Mouse (Mus musculus): ENCODE results near the gene Krt87. TPM values are rescaled to one million over a fixed set of nuclear protein-coding genes. Genes with fewer than 3 reads are reported as not detected.

Gene Krt87
- 0.29 and 0.56 TPM in 2 replicates for polyA plus RNA-seq (2016; fragmentation: Nextera tagmentation; extraction: Ambion mirVana)

DNA sequence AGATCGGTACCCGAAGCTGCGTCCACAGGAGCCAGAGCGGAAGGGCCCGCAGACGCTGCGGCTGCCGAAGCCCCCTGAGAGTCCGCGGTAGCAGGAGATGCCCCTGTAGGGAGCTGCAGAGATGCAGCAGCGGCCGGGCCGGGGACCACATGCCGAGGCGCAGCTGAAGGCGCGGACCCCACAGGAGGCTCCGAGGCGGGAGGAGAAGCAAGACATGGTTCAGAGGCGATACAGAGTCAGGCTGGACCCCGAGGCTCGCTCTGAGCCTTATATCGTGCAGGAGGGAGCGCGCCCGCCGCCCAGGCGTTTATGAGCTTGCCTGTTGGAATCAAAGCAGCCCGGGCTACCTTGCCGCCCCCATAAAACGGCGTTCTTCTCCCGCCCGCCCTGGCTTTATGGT, at the start of gene Krt87:
TSS of gene Krt87 (minus strand) at position 250 of the 400 bp plus-strand sequence.
- 2% methylated on average over 34 of the region's 34 CpGs for WGBS
- peak within 1 kb of the TSS; percentile 31 for H3K9ac ChIP-seq (replicated peaks)

DNA sequence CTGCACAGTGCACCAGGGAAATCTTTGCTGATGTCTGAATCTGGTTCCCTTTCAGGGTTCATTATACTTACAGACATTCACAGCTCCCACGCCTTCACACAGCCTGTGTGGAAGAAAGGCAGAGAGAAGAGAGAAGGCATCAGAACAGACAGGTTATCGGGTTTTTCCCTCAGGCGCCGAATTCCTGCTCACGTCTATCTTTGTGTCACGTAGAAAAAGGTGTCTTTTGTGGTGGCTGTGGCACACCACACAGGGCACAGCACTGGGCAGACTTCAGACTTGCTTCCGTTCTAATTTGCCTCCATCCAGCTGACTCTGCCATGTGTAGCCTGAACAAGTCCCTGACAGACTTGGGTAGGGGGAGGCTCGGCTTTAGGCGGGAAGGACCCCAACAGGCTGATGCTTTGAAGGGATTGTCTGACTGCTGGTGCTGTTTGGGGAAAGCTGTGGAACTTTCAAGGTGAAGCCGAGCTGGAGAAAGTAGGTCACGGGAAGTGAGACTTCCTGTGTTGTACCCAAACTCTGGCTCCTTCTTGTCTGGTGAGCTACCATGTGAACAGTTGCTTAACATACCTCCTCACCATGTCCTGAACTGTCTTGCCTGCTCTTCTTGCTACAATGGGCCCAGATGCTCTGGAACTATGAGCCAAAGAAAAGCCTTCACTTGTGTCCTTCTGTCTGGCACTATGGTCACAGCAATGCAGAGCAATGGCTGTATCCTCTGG, 47.5 kb upstream of the Krt87 start:
- ATAC-seq (ENCODE audit: insufficient number of reproducible peaks, insufficient read depth, low FRiP score, low TSS enrichment, low read depth), result no peak
- no peak overlapping the region for H3K27ac ChIP-seq
- no peak overlapping the region for H3K4me2 ChIP-seq
- H3K36me3 ChIP-seq, result no peaks in the 10 kb centered on the region
- no peaks in the 10 kb centered on the region for H3K9me3 ChIP-seq
- 80% methylated on average over 11 of the region's 11 CpGs for WGBS
- no peak overlapping the region for H3K4me3 ChIP-seq (replicated peaks)
- no peak overlapping the region for H3K9ac ChIP-seq (replicated peaks)
- H3K4me1 ChIP-seq (replicated peaks), result peaks cover 5% of the 10 kb centered on the region; the same call in 1 of the 2 replicates
- H3K27me3 ChIP-seq, result 0 out of 2 replicates have a peak, but pooled peaks cover 5% of the 10 kb centered on the region

More for the DNA sequence above, at the start of gene Krt87:
- peak within 1 kb of the TSS; percentile 34 for H3K4me3 ChIP-seq (replicated peaks)
- peaks cover 59% of the 10 kb centered on the region for H3K27me3 ChIP-seq
- peak within 1 kb of the TSS; percentile 63 for H3K4me2 ChIP-seq
- no peaks in the 10 kb centered on the region for H3K9me3 ChIP-seq
- H3K4me1 ChIP-seq (replicated peaks), result peaks cover 10% of the 10 kb centered on the region
- H3K36me3 ChIP-seq, result no peaks in the 10 kb centered on the region
- no peak within 1 kb of the TSS for H3K27ac ChIP-seq
- no peak for ATAC-seq (ENCODE audit: insufficient number of reproducible peaks, insufficient read depth, low FRiP score, low TSS enrichment, low read depth)

DNA sequence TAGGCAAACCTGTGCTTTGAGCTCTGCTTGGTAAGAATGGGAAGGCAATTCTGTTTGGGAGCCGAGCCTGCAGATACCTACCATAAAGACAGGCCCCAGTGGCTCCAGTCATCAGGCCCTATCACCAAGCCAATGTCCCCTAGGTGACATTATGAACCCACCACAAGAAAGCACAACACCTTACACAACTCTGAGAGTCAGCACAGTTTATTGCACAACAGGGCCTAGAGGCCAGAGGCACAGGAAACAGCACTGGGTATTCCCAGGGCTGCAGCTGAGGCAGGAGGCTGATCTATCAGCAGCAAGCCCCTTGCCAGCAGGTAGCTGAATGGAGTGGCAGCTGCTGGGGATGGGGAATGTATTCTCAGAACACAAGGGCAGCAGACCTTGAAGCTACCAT, 46.3 kb upstream of the Krt87 start:
- 54% methylated on average over 1 of the region's 1 CpGs for WGBS
- H3K9me3 ChIP-seq, result no peaks in the 10 kb centered on the region
- no peak for ATAC-seq (ENCODE audit: insufficient number of reproducible peaks, insufficient read depth, low FRiP score, low TSS enrichment, low read depth)
- H3K9ac ChIP-seq (replicated peaks), result no peak overlapping the region
- H3K4me3 ChIP-seq (replicated peaks), result no peak overlapping the region
- no peak overlapping the region for H3K4me2 ChIP-seq
- H3K36me3 ChIP-seq, result no peaks in the 10 kb centered on the region
- H3K4me1 ChIP-seq (replicated peaks), result peaks cover 5% of the 10 kb centered on the region; the same call in 1 of the 2 replicates
- H3K27me3 ChIP-seq, result peaks cover 12% of the 10 kb centered on the region
- no peak overlapping the region for H3K27ac ChIP-seq

DNA sequence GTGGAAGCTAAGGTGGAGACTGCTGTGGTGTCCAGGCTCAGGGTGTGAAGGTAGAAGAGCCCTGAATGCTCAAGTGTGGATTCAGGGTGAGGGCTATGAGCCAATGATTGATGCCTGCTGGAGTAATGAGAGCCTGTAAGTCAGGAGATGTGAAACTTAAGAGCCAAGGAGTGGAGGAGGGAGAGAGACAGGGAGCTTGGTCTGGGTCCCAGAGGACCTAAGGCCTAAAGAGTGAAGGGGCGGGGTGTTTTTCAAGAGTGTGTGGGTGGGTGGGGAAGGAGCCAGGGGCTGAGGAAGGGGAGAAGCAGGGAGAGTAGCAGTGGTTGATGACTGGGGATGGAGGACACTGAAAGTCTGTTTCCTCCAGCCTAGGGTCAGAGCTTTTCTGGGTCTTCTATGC, 45.0 kb upstream of the Krt87 start:
- 88% methylated on average over 1 of the region's 1 CpGs for WGBS
- no peak for ATAC-seq (ENCODE audit: insufficient number of reproducible peaks, insufficient read depth, low FRiP score, low TSS enrichment, low read depth)
- Histone ChIP-seq H3K4me3 (replicated peaks) (no peak overlapping the region), H3K9ac (replicated peaks) (no peak overlapping the region), H3K4me1 (replicated peaks) (peaks cover 12% of the 10 kb centered on the region), H3K27ac (no peak overlapping the region), H3K27me3 (peaks cover 24% of the 10 kb centered on the region), H3K4me2 (no peak overlapping the region), H3K9me3 (no peaks in the 10 kb centered on the region), H3K36me3 (no peaks in the 10 kb centered on the region)

DNA sequence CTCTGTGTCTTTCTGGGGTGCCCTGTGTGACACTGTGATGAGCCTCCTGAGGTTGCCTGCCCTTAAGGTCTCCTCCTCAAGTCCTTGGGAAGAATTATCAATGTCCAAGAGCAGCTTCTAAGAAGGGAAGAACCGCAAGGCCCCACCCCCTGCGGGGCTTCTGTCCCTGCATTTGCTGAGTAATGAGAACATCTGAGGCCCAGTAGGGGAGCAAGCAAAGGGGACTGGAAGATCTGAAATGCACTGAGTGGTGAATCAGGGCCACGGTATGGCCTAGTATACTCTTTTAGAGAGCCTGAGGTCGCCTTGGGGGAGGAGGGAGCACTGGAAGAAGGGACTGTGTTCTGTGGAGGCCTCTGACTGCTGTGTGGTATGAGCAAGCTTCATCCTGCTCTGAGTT, 43.5 kb upstream of the Krt87 start:
- no peak overlapping the region for H3K4me2 ChIP-seq
- H3K36me3 ChIP-seq, result no peaks in the 10 kb centered on the region
- no peak overlapping the region for H3K9ac ChIP-seq (replicated peaks)
- no peak for ATAC-seq (ENCODE audit: insufficient number of reproducible peaks, insufficient read depth, low FRiP score, low TSS enrichment, low read depth)
- peaks cover 32% of the 10 kb centered on the region for H3K27me3 ChIP-seq
- 38% methylated on average over 4 of the region's 4 CpGs for WGBS
- H3K4me3 ChIP-seq (replicated peaks), result no peak overlapping the region
- H3K27ac ChIP-seq, result no peak overlapping the region
- H3K4me1 ChIP-seq (replicated peaks), result peaks cover 12% of the 10 kb centered on the region
- H3K9me3 ChIP-seq, result no peaks in the 10 kb centered on the region

DNA sequence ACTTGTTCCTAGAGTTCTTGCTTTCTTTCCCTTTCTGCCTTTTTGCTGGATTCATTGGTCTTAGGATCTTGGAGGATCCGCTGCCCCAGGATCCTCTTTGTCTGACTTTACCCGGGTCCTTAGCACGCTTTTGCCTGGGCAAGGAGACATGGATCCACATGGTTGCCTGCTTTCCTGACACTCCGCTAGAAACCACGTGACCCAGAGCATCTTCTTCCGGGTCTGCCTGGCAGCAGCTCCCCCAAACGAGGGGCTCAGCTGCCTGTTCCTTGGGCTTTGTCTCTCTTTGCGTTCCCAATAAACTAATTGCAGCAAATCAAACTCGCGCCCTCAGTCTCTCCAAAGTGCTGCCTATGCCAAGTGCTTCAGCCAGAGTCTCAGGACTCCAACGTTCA, 41.1 kb upstream of the Krt87 start:
- Histone ChIP-seq H3K4me3 (replicated peaks) (peak overlapping the region; percentile 23), H3K9me3 (no peaks in the 10 kb centered on the region), H3K9ac (replicated peaks) (peak overlapping the region; percentile 14; the same call in 1 of the 2 replicates), H3K27ac (no peak overlapping the region), H3K4me2 (peak overlapping the region; percentile 58), H3K4me1 (replicated peaks) (peaks cover 7% of the 10 kb centered on the region), H3K36me3 (no peaks in the 10 kb centered on the region), H3K27me3 (peaks cover 32% of the 10 kb centered on the region)
- 35% methylated on average over 11 of the region's 11 CpGs for WGBS
- no peak for ATAC-seq (ENCODE audit: insufficient number of reproducible peaks, insufficient read depth, low FRiP score, low TSS enrichment, low read depth)

DNA sequence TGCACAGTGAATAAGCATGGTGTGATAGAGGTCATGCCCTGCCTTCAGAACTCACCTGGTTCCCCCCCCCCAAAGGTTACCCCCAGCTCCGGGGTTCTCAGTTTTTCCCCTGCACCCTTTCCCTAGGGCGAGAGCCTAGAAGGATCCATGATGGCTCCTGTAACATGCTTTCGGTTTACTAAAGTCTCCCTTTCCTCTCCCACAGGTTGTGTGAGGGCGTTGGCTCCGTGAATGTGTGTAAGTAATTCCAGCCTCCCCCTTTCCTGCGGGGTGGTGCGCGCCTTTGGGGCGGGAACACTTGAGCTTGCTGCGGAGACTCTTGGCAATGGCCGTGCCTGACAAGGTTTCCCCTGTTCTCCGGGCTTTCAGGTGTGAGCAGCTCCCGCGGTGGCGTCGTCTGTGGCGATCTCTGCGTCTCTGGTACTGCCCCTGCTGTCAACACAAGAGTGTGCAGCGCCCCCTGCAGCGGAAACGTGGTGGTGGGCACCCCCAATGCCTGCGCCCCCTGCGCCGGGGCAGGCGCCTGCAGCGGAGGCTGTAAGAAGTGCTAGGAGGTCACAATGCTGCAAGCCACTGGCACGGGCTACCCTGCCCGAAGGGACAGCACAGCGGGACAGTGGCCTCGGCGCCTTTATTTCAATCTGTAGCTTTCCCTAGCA, 40.5 kb upstream of the Krt87 start:
- no peak overlapping the region for H3K27ac ChIP-seq
- ATAC-seq (ENCODE audit: insufficient number of reproducible peaks, insufficient read depth, low FRiP score, low TSS enrichment, low read depth), result no peak

DNA sequence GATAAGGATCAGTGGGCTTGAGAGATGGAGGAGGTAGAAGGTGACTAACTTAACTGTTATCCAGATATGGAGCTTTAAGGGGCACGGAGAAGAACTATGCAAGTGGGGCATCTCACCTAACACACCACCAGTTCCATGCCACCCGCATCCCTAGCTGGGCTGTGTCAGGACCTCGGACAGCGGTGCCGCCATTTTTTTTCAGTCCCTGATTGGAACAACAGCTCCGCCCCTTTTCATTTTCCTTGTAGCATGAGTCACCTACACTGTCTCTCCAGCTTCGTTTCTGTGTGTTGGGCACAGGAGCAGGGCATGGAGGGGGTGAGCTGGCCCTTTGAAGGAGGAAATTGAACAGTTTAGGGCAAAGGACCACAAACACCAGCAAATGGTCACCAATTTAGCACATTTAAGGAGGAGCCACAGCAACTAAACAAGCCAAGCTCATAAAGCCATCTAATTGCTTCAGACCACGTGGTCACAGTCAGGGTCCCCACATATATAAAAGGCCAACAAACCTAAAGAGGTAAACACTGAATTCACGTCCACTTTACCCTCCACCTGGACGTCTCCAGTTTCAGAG, 34.4 kb upstream of the Krt87 start, which contains the start of gene Krt86:
TSS of gene Krt86 (plus strand) at position 527 of the 577 bp plus-strand sequence.
- Histone ChIP-seq H3K4me2 (no peak within 1 kb of the TSS), H3K9ac (replicated peaks) (no peak within 1 kb of the TSS), H3K9me3 (no peaks in the 10 kb centered on the region), H3K4me1 (replicated peaks) (no peaks in the 10 kb centered on the region; the same call in 1 of the 2 replicates), H3K27ac (no peak within 1 kb of the TSS), H3K4me3 (replicated peaks) (no peak within 1 kb of the TSS), H3K36me3 (no peaks in the 10 kb centered on the region), H3K27me3 (peaks cover 2% of the 10 kb centered on the region)
- ATAC-seq (ENCODE audit: insufficient number of reproducible peaks, insufficient read depth, low FRiP score, low TSS enrichment, low read depth), result no peak
- WGBS, result 17% methylated on average over 10 of the region's 10 CpGs

More for the DNA sequence above, 40.5 kb upstream of the Krt87 start:
- H3K27me3 ChIP-seq, result peaks cover 32% of the 10 kb centered on the region
- WGBS, result 8% methylated on average over 31 of the region's 31 CpGs
- peak overlapping the region; percentile 58 for H3K4me2 ChIP-seq
- H3K9me3 ChIP-seq, result no peaks in the 10 kb centered on the region
- H3K4me1 ChIP-seq (replicated peaks), result peaks cover 7% of the 10 kb centered on the region
- peak overlapping the region; percentile 14; the same call in 1 of the 2 replicates for H3K9ac ChIP-seq (replicated peaks)
- peak overlapping the region; percentile 23 for H3K4me3 ChIP-seq (replicated peaks)
- H3K36me3 ChIP-seq, result no peaks in the 10 kb centered on the region

DNA sequence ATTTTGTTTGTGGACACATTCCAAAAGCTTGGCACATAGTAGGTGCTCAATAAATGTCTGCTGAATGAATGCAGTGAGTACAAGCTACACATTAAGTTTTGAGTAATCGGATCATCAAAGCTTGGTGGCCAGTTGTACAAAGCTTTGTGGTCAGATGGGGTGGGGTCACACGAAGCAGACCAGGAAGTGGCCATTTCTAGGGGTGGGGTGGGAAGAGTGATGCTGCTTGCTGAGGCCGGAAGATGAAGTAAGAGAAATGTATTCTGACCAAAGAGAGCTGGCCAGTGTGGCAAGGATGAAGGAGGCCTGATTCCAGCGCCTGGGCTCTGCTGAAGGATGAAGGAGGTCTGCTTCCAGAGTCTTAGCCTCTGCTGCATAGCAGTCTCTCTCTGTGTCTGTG, 30.5 kb upstream of the Krt87 start:
- Histone ChIP-seq H3K9ac (replicated peaks) (no peak overlapping the region), H3K4me3 (replicated peaks) (no peak overlapping the region), H3K4me2 (no peak overlapping the region), H3K4me1 (replicated peaks) (no peaks in the 10 kb centered on the region; the same call in 1 of the 2 replicates), H3K27me3 (no peaks in the 10 kb centered on the region), H3K9me3 (no peaks in the 10 kb centered on the region), H3K36me3 (no peaks in the 10 kb centered on the region), H3K27ac (no peak overlapping the region)
- 86% methylated on average over 4 of the region's 4 CpGs for WGBS
- no peak for ATAC-seq (ENCODE audit: insufficient number of reproducible peaks, insufficient read depth, low FRiP score, low TSS enrichment, low read depth)

DNA sequence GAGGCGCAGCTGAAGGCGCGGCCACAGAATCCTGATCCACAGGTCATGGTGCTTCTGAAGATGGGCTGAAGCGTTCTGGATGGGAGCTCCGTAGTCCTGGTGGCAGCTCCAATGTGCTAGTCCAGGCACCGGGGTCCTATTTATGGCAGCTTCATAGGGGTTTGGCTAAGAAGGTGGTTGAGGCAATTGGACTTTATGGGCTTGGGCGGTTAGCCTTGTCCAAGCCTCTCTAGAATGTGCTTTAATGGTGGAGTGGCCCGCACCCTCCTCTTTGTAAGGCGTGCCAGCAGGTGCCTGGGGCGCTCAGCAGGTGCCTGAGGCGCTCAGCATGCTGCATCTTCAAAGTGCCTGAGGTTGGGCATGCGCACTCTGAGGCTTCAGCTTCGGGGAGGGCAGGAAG, 25.0 kb upstream of the Krt87 start, which contains the start of gene Krt81:
TSS of gene Krt81 (minus strand) at position 101 of the 400 bp plus-strand sequence.
- H3K4me2 ChIP-seq, result no peak within 1 kb of the TSS
- no peak within 1 kb of the TSS for H3K27ac ChIP-seq
- H3K36me3 ChIP-seq, result no peaks in the 10 kb centered on the region
- peaks cover 6% of the 10 kb centered on the region; the same call in 1 of the 2 replicates for H3K27me3 ChIP-seq
- no peak within 1 kb of the TSS for H3K4me3 ChIP-seq (replicated peaks)
- no peak for ATAC-seq (ENCODE audit: insufficient number of reproducible peaks, insufficient read depth, low FRiP score, low TSS enrichment, low read depth)
- H3K9me3 ChIP-seq, result no peaks in the 10 kb centered on the region
- WGBS, result 75% methylated on average over 13 of the region's 13 CpGs
- H3K4me1 ChIP-seq (replicated peaks), result no peaks in the 10 kb centered on the region
- H3K9ac ChIP-seq (replicated peaks), result no peak within 1 kb of the TSS

DNA sequence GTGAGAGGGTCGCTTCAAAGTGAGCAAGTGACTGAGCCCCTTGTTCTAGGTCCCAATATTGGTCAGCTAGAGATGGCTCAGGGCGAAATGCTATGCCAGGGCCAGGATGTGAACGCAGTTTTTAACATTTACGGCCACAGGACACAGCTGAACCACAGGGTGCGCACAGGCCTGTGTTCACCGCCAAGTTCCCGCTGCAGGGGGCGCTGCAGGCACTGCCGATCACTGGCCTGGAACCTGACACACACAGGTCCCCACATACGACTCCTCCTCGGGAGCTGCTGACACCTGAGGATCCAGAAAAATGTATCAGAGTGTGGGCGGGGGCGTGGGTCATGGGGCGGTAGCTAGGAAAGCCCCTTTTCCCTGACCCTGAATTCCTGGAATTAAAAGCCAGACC, 20.7 kb upstream of the Krt87 start:
- Histone ChIP-seq H3K9me3 (peaks cover 3% of the 10 kb centered on the region), H3K27me3 (peaks cover 6% of the 10 kb centered on the region; the same call in 1 of the 2 replicates), H3K4me1 (replicated peaks) (no peaks in the 10 kb centered on the region), H3K4me2 (no peak overlapping the region), H3K9ac (replicated peaks) (no peak overlapping the region), H3K27ac (no peak overlapping the region), H3K36me3 (no peaks in the 10 kb centered on the region), H3K4me3 (replicated peaks) (no peak overlapping the region)
- no peak for ATAC-seq (ENCODE audit: insufficient number of reproducible peaks, insufficient read depth, low FRiP score, low TSS enrichment, low read depth)
- WGBS, result 76% methylated on average over 14 of the region's 14 CpGs

Measured in limb, embryonic 12.5 days (tissue).